Mouse (Mus musculus): ENCODE data around the gene Gm10912.

The Gm10912 gene

GRCm38 (mm10) chr2:104114898-104115297 lies 49.3 kb downstream of the Gm10912 start:
- no peak for DNase-seq (ENCODE audit: low read depth, low spot score)

Measured in c-Kit-negative CD71-positive TER-119-positive erythroid progenitor cells, embryonic 14.5 days (primary cell).